Comparison of ENCODE assay signal across 12 mouse cellular contexts in the genomic region with DNA sequence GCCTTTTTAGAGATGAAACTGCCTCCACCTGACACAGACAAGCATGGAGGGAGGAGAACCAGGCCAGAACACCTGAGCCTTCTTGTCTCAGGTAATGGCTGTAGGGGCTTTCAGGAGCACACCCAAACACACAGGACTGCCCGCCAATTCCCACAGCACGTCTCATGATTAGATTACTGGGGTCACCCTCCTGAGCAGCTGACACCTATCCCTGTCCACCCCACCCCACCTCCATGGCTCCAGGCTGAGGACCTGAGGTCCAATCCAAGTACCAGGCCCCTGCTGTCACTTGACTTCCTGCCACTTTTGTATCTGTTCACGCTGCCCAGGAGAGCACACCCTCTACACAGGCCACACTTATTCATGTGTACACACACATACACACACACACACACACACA. TPM values are rescaled to one million over a fixed set of nuclear protein-coding genes. Genes with fewer than 3 reads are reported as not detected.
A peak's percentile ranks its signal among the peaks of the same experiment; 100 is the strongest.
DNase-seq lines count a peak whose midpoint lies in the region; ATAC-seq and TF ChIP-seq lines count a peak whose summit lies in the region.
"Had no signal": no experiment of that assay in that cellular context is flagged by ENCODE, and none has a peak within 500 bp of the region (broad histone marks: within the 10 kb centered on the region; RNA-seq: fewer than 3 reads in every experiment).

No protein-coding gene starts in this region.

- ATAC-seq in lung, embryonic 16.5 days (ENCODE audit: low read depth): no peak
- no peak for ATAC-seq in limb, embryonic 12.5 days (ENCODE audit: insufficient number of reproducible peaks, insufficient read depth, low FRiP score, low TSS enrichment, low read depth)
- ATAC-seq in granulocyte monocyte progenitor cell, adult 5-6 weeks (replicated peaks; ENCODE audit: poor library complexity, severe bottlenecking): no peak
- ATAC-seq: activated CD4-positive, CD25-positive, alpha-beta regulatory T cell, adult 4 months had no signal

- peak overlapping the region; percentile 93 for H3K27ac ChIP-seq in lung, embryonic 16.5 days (ENCODE audit: low read length)
- H3K27ac ChIP-seq in limb, embryonic 12.5 days: peak overlapping the region; percentile 29; the same call in 1 of the 2 replicates
- H3K27ac ChIP-seq: limb, embryonic 13.5 days had no signal

- WGBS in lung, embryonic 16.5 days: 45% methylated on average over 3 of the region's 3 CpGs
- 83% methylated on average over 3 of the region's 3 CpGs for WGBS in limb, embryonic 12.5 days

- H3K4me2 ChIP-seq in lung, embryonic 16.5 days (ENCODE audit: low read depth, low read length): no peak overlapping the region; the same call in 1 of the 2 replicates
- H3K4me2 ChIP-seq in limb, embryonic 12.5 days: no peak overlapping the region
- H3K4me2 ChIP-seq: limb, embryonic 13.5 days had no signal

- peak; percentile 94 for DNase-seq in heart, adult 11 months
- no peak for DNase-seq in heart, postnatal 36 days
- no peak for DNase-seq in lung, postnatal 14 days
- no peak for DNase-seq in adrenal gland, adult 2 months
- DNase-seq: cerebellum, adult 18-20 months; retina, postnatal 1 day had no signal

- H3K36me3 ChIP-seq in lung, embryonic 16.5 days (ENCODE audit: control insufficient read depth, insufficient read depth, low read length): no peaks in the 10 kb centered on the region
- peaks cover 34% of the 10 kb centered on the region for H3K36me3 ChIP-seq in E14TG2a.4 (ENCODE audit: insufficient read depth, low read length)
- H3K36me3 ChIP-seq in limb, embryonic 12.5 days: no peaks in the 10 kb centered on the region
- H3K36me3 ChIP-seq: limb, embryonic 13.5 days had no signal

- intact Hi-C loops in heart, postnatal 36 days (cut with DNase I): no loop called here

- no peaks in the 10 kb centered on the region for H3K27me3 ChIP-seq in lung, embryonic 16.5 days (ENCODE audit: control insufficient read depth, insufficient read depth, low read depth, low read length)
- no peaks in the 10 kb centered on the region for H3K27me3 ChIP-seq in E14TG2a.4 (ENCODE audit: insufficient read depth, low read length)
- no peaks in the 10 kb centered on the region for H3K27me3 ChIP-seq in limb, embryonic 12.5 days
- H3K27me3 ChIP-seq: limb, embryonic 13.5 days had no signal

- peaks cover 54% of the 10 kb centered on the region for H3K4me1 ChIP-seq in lung, embryonic 16.5 days (replicated peaks; ENCODE audit: control insufficient read depth, insufficient read depth, low read length)
- peaks cover 71% of the 10 kb centered on the region for H3K4me1 ChIP-seq in E14TG2a.4 (replicated peaks; ENCODE audit: low read depth, low read length)
- H3K4me1 ChIP-seq in limb, embryonic 12.5 days (replicated peaks): peaks cover 34% of the 10 kb centered on the region

- TF ChIP-seq CTCF in E14TG2a.4 (conservative IDR thresholded peaks at IDR 0.05; ENCODE audit: low read length): no peak

- no peaks in the 10 kb centered on the region for H3K9me3 ChIP-seq in lung, embryonic 16.5 days (ENCODE audit: control insufficient read depth, low read length)
- H3K9me3 ChIP-seq in E14TG2a.4 (ENCODE audit: low read length): no peaks in the 10 kb centered on the region
- no peaks in the 10 kb centered on the region for H3K9me3 ChIP-seq in limb, embryonic 12.5 days
- H3K9me3 ChIP-seq: limb, embryonic 13.5 days had no signal

- no peak overlapping the region for H3K4me3 ChIP-seq in lung, embryonic 16.5 days (ENCODE audit: low read length)
- H3K4me3 ChIP-seq in E14TG2a.4 (replicated peaks; ENCODE audit: low read length): peak overlapping the region; percentile 10; the same call in 1 of the 2 replicates
- H3K4me3 ChIP-seq in limb, embryonic 12.5 days (replicated peaks): no peak overlapping the region
- H3K4me3 ChIP-seq: limb, embryonic 13.5 days had no signal

- H3K9ac ChIP-seq in lung, embryonic 16.5 days (ENCODE audit: low read length): peak overlapping the region; percentile 29; the same call in 1 of the 2 replicates
- H3K9ac ChIP-seq in limb, embryonic 12.5 days (replicated peaks): no peak overlapping the region

RNA-seq across cellular contexts. Expression of a gene that starts 2.4 kb away (rescaled TPM):
- total RNA-seq in heart, postnatal 36 days (2021): 1 to 10 TPM; 8.1 to 8.7 TPM
- polyA plus RNA-seq in lung, embryonic 16.5 days (2015; fragmentation: Nextera tagmentation; extraction: Ambion mirVana): 20.1 and 22.4 TPM in 2 replicates
- polyA plus RNA-seq in limb, embryonic 12.5 days (2016; fragmentation: Nextera tagmentation; extraction: Ambion mirVana): 11.0 and 11.9 TPM in 2 replicates
- total RNA-seq in adrenal gland, adult 2 months (2021): 10 to 100 TPM; 26.1 to 30.6 TPM
- polyA plus RNA-seq in adrenal gland, adult 2 months (2012; rRNA removed): 47.8 and 50.1 TPM in 2 replicates
- 15.3 and 20.4 TPM in 2 replicates for total RNA-seq in granulocyte monocyte progenitor cell, adult 5-6 weeks (2014; fragmentation: Nextera tagmentation)
- total RNA-seq in granulocyte monocyte progenitor cell, adult 5-6 weeks (2017): 9.2 and 13.0 TPM in 2 replicates

RNA-seq across cellular contexts. Expression of a gene that starts 20.7 kb away (rescaled TPM):
- 10 to 100 TPM in 1 of 2 experiments, 1 to 10 TPM in 1; 9.0 to 10.5 TPM for total RNA-seq in heart, postnatal 36 days (2021)
- polyA plus RNA-seq in lung, embryonic 16.5 days (2015; fragmentation: Nextera tagmentation; extraction: Ambion mirVana): 5.2 and 6.5 TPM in 2 replicates
- polyA plus RNA-seq in limb, embryonic 12.5 days (2016; fragmentation: Nextera tagmentation; extraction: Ambion mirVana): 1.5 and 2.0 TPM in 2 replicates
- total RNA-seq in adrenal gland, adult 2 months (2021): 1 to 10 TPM; 7.2 to 9.5 TPM
- polyA plus RNA-seq in adrenal gland, adult 2 months (2012; rRNA removed): 3.2 and 3.4 TPM in 2 replicates
- total RNA-seq in granulocyte monocyte progenitor cell, adult 5-6 weeks (2014; fragmentation: Nextera tagmentation): 0.41 TPM in 1 of 2 replicates, not detected in the other
- 2.8 TPM in 2 replicates for total RNA-seq in granulocyte monocyte progenitor cell, adult 5-6 weeks (2017)

RNA-seq across cellular contexts. Expression of a gene that starts 40.4 kb away (rescaled TPM):
- under 1 TPM in 1 of 2 experiments, not detected in 1; 0.50 TPM for total RNA-seq in heart, postnatal 36 days (2021)
- 4.1 and 6.2 TPM in 2 replicates for polyA plus RNA-seq in lung, embryonic 16.5 days (2015; fragmentation: Nextera tagmentation; extraction: Ambion mirVana)
- 8.6 and 10.0 TPM in 2 replicates for polyA plus RNA-seq in limb, embryonic 12.5 days (2016; fragmentation: Nextera tagmentation; extraction: Ambion mirVana)
- total RNA-seq in adrenal gland, adult 2 months (2021): under 1 TPM in 1 of 2 experiments, not detected in 1; 0.24 TPM
- 1.5 and 8.5 TPM in 2 replicates for polyA plus RNA-seq in adrenal gland, adult 2 months (2012; rRNA removed)
- not detected in 2 replicates for total RNA-seq in granulocyte monocyte progenitor cell, adult 5-6 weeks (2014; fragmentation: Nextera tagmentation)
- total RNA-seq in granulocyte monocyte progenitor cell, adult 5-6 weeks (2017): not detected in 2 replicates
